Mouse (Mus musculus) gastrocnemius, postnatal 4 days (tissue): ENCODE measurements around the gene Adamts15. TPM values are rescaled to one million over a fixed set of nuclear protein-coding genes. Genes with fewer than 3 reads are reported as not detected.

Experiments
- DNase-seq, 2 experiments: peaks; one replicate each; pipeline ENCODE4 v3.0.0; 2021 to 2022; ENCODE audit warnings: low spot score in 2 of 2, mixed read lengths in 2 of 2
- long read RNA-seq, 2 experiments: library from polyadenylated mRNA; stranded (forward); transcript quantifications; one replicate each; pipeline ENCODE4 v2.0.0; 2021
- total RNA-seq, 2 experiments: library from RNA; stranded (reverse); gene quantifications; 2 replicates each; pipeline ENCODE4 v1.2.3; 2021

The Adamts15 gene
- 10 to 100 TPM; 12.6 to 15.4 TPM for total RNA-seq
- long read RNA-seq, experiment 1, full-length matches to known transcripts: 3 of 9 reads
- long read RNA-seq, experiment 1, partial matches to known transcripts: 0 of 9 reads
- long read RNA-seq, experiment 1, other reads (novel, unspliced or antisense): 6 of 9 reads
- long read RNA-seq, experiment 2, full-length matches to known transcripts: 7 of 15 reads
- long read RNA-seq, experiment 2, partial matches to known transcripts: 3 of 15 reads
- long read RNA-seq, experiment 2, other reads (novel, unspliced or antisense): 5 of 15 reads

GRCm38 (mm10) chr9:30922197-30922894 lies at the start of gene Adamts15:
Adamts15 (minus strand) TSS chr9:30922452.
- DNase-seq: peak; percentile 59 to 79

- no peak for DNase-seq
These were observed 49.7 kb upstream of the Adamts15 start for GRCm38 (mm10) chr9:30971967-30972366.

- DNase-seq: no peak
These were observed 47.7 kb upstream of the Adamts15 start for GRCm38 (mm10) chr9:30970001-30970400.

- no peak for DNase-seq
These were observed 45.9 kb upstream of the Adamts15 start for GRCm38 (mm10) chr9:30968130-30968529.

GRCm38 (mm10) chr9:30966881-30967280 lies 44.6 kb upstream of the Adamts15 start:
- DNase-seq: no peak

- DNase-seq: peak in 1 of 2 experiments; percentile 58
These were observed 42.4 kb upstream of the Adamts15 start for GRCm38 (mm10) chr9:30964685-30965084.

GRCm38 (mm10) chr9:30963780-30964179 lies 41.5 kb upstream of the Adamts15 start:
- DNase-seq: no peak

GRCm38 (mm10) chr9:30955246-30955645 lies 33.0 kb upstream of the Adamts15 start:
- no peak for DNase-seq

GRCm38 (mm10) chr9:30953287-30953686 lies 31.0 kb upstream of the Adamts15 start:
- no peak for DNase-seq

GRCm38 (mm10) chr9:30951461-30951860 lies 29.2 kb upstream of the Adamts15 start:
- peak in 1 of 2 experiments; percentile 43 for DNase-seq

GRCm38 (mm10) chr9:30950592-30950991 lies 28.3 kb upstream of the Adamts15 start:
- DNase-seq: no peak

GRCm38 (mm10) chr9:30949971-30950370 lies 27.7 kb upstream of the Adamts15 start:
- DNase-seq: no peak

GRCm38 (mm10) chr9:30949422-30949821 lies 27.2 kb upstream of the Adamts15 start:
- no peak for DNase-seq

GRCm38 (mm10) chr9:30945276-30945675 lies 23.0 kb upstream of the Adamts15 start:
- DNase-seq: no peak

GRCm38 (mm10) chr9:30944234-30944633 lies 22.0 kb upstream of the Adamts15 start:
- no peak for DNase-seq

- no peak for DNase-seq
These were observed 21.1 kb upstream of the Adamts15 start for GRCm38 (mm10) chr9:30943341-30943740.

- DNase-seq: peak; percentile 50 to 71
These were observed 20.5 kb upstream of the Adamts15 start, which contains the start of gene Adamts8 for GRCm38 (mm10) chr9:30942512-30943313. Adamts8 (plus strand) TSS chr9:30942562.

- DNase-seq: peak; percentile 68 to 82
These were observed 18.1 kb upstream of the Adamts15 start for GRCm38 (mm10) chr9:30940328-30940727.

GRCm38 (mm10) chr9:30936674-30937438 lies 14.6 kb upstream of the Adamts15 start:
- DNase-seq: peak; percentile 52 to 59

GRCm38 (mm10) chr9:30934827-30935226 lies 12.6 kb upstream of the Adamts15 start:
- no peak for DNase-seq

GRCm38 (mm10) chr9:30932346-30932745 lies 10.1 kb upstream of the Adamts15 start:
- no peak for DNase-seq
